Mouse (Mus musculus) neural tube, embryonic 15.5 days (tissue): Measurements from ENCODE around the gene Ulk1. TPM values are rescaled to one million over a fixed set of nuclear protein-coding genes. Genes with fewer than 3 reads are reported as not detected.

Source experiments
- ATAC-seq: fragments of 200-750 bp; cut with Nextera tagmentation; 2 replicates; pipeline ENCODE4 v1.8.0; 2017; ENCODE audit warnings: mild to moderate bottlenecking, moderate TSS enrichment, moderate library complexity; ENCODE audit not compliant: low FRiP score
- H3K27ac ChIP-seq: fragments of 300-500 bp; sonication (generic); replicated peaks from 2 replicates; pipeline ENCODE4 v1.5.1; 2015; ENCODE audit warnings: mild to moderate bottlenecking, inconsistent platforms
- H3K27me3 ChIP-seq: fragments of 300-500 bp; sonication (generic); replicated peaks from 2 replicates; pipeline ENCODE4 v1.6.1; 2015; ENCODE audit warnings: inconsistent platforms
- H3K36me3 ChIP-seq: fragments of 300-500 bp; sonication (generic); 2 replicates; pipeline ENCODE4 v1.6.1; 2015; ENCODE audit warnings: inconsistent platforms
- H3K4me1 ChIP-seq: fragments of 300-500 bp; sonication (generic); 2 replicates; pipeline ENCODE4 v1.6.1; 2015; ENCODE audit warnings: inconsistent platforms
- H3K4me2 ChIP-seq: fragments of 300-500 bp; sonication (generic); 2 replicates; pipeline ENCODE4 v1.6.1; 2015; ENCODE audit warnings: inconsistent platforms, mild to moderate bottlenecking, moderate library complexity
- H3K4me3 ChIP-seq: fragments of 300-500 bp; sonication (generic); replicated peaks from 2 replicates; pipeline ENCODE4 v1.5.1; 2015; ENCODE audit warnings: mild to moderate bottlenecking, inconsistent platforms
- H3K9ac ChIP-seq: fragments of 300-500 bp; sonication (generic); replicated peaks from 2 replicates; pipeline ENCODE4 v1.6.1; 2015; ENCODE audit warnings: mild to moderate bottlenecking, inconsistent platforms
- H3K9me3 ChIP-seq: fragments of 300-500 bp; sonication (generic); replicated peaks from 2 replicates; pipeline ENCODE4 v1.6.1; 2016; ENCODE audit warnings: inconsistent platforms
- WGBS: fragments of 180-500 bp; shearing (Covaris S2); methylation state at CpG from one replicate; pipeline ENCODE4 v1.1.7; 2015; ENCODE audit warnings: mixed read lengths; 5-methylcytosine and 5-hydroxymethylcytosine counted together
- polyA plus RNA-seq: library from polyadenylated mRNA; unstranded; fragments of >200 nt; fragmentation: Nextera tagmentation; extraction: Ambion mirVana; gene quantifications from 2 replicates; pipeline ENCODE4 v1.2.1, GENCODE M21; 2015

Ulk1 gene
- polyA plus RNA-seq, 1 experiment from 2014 or later = 27.0 TPM

GRCm38 (mm10) chr5:110831036-110831720 lies 21.3 kb upstream of the Ulk1 start:
- H3K4me1 ChIP-seq = peaks cover 1% of the 10 kb centered on the region; the same call in 1 of the 2 replicates
- no peak overlapping the region for H3K9ac ChIP-seq
- H3K4me2 ChIP-seq = no peak overlapping the region
- no peaks in the 10 kb centered on the region for H3K27me3 ChIP-seq
- 94% methylated on average over 5 of the region's 5 CpGs for WGBS
- no peak overlapping the region for H3K27ac ChIP-seq
- H3K9me3 ChIP-seq = no peaks in the 10 kb centered on the region
- H3K4me3 ChIP-seq = no peak overlapping the region
- no peak for ATAC-seq
- no peaks in the 10 kb centered on the region for H3K36me3 ChIP-seq

DNA sequence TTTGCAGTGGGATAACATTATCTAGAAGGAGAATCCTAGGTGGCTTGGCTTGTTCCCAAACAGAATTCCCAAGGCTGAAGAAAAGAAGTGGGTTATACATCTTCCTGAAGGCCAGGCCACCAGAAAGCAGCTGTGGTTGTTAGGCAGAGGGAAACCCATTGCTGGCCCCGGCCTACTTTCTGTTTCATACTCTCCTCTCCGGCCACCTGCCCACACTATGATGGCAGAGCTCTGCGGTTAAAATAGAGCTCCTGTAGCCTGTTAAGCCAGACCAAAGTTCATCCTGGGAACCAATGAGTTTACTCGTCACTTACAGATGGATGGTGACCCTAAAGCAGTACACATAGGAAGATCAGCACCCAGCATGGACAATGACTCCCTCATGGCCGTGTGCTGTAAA lies 17.7 kb upstream of the Ulk1 start:
- Histone ChIP-seq H3K4me2 (no peak overlapping the region), H3K36me3 (no peaks in the 10 kb centered on the region), H3K9me3 (no peaks in the 10 kb centered on the region), H3K4me3 (no peak overlapping the region), H3K27ac (no peak overlapping the region), H3K27me3 (no peaks in the 10 kb centered on the region), H3K4me1 (no peaks in the 10 kb centered on the region), H3K9ac (no peak overlapping the region)
- WGBS = 92% methylated on average over 5 of the region's 5 CpGs
- ATAC-seq = no peak

DNA sequence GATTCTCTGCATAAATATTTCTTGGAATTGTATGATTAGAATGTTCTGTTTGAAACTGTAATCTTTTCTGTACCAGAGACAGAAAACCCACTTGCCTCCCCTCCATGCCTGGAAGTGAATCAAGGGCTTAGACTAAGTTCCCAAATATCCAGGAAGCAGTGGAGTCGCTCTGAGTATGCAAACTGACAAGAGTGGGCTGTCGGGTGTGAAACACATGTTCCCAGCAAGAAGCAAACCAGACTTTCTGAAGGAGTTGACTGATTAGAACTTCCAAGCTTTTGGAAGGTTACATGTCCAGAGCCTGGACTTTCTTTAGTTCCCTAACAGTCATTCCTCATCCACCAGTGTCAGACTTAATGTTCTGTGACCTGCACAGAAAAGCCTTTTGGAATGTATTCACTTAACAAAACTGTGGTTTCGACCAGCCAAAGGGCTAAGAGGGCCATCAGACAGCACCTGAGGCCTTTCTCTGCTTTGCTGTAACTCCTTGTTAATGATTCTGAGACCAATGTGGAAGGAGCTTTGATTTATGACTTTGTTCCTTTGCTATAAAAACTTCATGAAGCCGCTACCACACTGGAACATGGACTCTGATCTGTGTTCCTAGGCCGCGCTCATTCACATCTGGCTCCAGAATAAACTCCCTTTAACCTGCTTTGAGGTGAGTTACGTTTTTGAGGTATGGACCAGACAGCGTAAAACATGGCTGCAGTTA lies 17.0 kb upstream of the Ulk1 start:
- no peaks in the 10 kb centered on the region for H3K27me3 ChIP-seq
- no peak overlapping the region for H3K4me3 ChIP-seq
- H3K4me2 ChIP-seq = no peak overlapping the region
- H3K9ac ChIP-seq = no peak overlapping the region
- no peaks in the 10 kb centered on the region for H3K4me1 ChIP-seq
- no peak for ATAC-seq
- H3K9me3 ChIP-seq = no peaks in the 10 kb centered on the region
- H3K27ac ChIP-seq = no peak overlapping the region
- H3K36me3 ChIP-seq = no peaks in the 10 kb centered on the region
- 85% methylated on average over 8 of the region's 8 CpGs for whole genome bisulfite sequencing

GRCm38 (mm10) chr5:110824421-110824820 lies 14.5 kb upstream of the Ulk1 start:
- no peak overlapping the region for H3K4me2 ChIP-seq
- 96% methylated on average over 4 of the region's 4 CpGs for WGBS
- no peak overlapping the region for H3K27ac ChIP-seq
- ATAC-seq = no peak
- no peaks in the 10 kb centered on the region for H3K4me1 ChIP-seq
- no peaks in the 10 kb centered on the region for H3K27me3 ChIP-seq
- no peak overlapping the region for H3K9ac ChIP-seq
- H3K4me3 ChIP-seq = no peak overlapping the region
- H3K9me3 ChIP-seq = no peaks in the 10 kb centered on the region
- no peaks in the 10 kb centered on the region for H3K36me3 ChIP-seq

DNA sequence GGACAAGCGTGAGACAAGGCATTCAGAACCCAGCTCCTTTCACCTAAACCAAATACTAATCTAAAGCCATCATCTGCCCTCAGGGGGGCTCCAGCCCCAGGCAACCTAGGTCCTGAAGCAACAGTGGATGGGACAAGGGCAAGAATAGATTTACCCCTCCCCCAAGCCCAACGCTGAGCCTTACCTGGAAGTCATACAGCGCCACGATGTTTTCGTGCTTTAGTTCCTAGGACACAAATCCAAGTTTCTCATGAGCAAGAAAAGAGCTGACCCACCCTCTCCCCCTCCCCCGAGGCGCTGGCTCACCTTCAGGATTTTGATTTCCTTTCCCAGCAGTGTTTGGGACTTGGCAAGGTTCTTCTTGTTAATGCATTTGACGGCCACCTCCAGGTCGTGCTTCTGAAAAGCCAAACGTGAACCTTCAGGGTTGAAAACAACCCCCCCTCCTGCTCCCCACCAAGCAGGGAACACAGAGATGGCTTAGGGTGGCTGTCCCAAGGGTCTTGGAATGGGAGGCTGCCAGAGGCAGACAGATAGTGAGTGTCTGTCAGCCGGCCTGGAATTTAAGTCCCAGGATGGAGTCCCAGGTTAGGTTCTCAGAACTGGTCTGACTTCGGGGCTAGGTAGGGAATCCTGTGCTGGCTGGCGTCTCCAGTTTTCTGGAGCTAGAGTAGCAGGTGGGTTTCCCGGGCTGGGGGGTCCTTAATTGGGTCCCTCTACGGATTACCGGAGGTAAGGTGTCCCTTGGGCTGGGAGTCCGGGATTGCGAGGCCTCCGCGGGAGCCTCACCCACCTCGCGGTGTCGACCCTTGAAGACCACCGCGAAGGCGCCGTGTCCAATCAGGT lies 853 bp downstream of the Ulk1 start:
- Histone ChIP-seq H3K27me3 (no peaks in the 10 kb centered on the region), H3K4me3 (peak overlapping the region; percentile 82), H3K9me3 (no peaks in the 10 kb centered on the region), H3K4me2 (peak overlapping the region; percentile 98), H3K4me1 (peaks cover 51% of the 10 kb centered on the region), H3K27ac (peak overlapping the region; percentile 81), H3K9ac (peak overlapping the region; percentile 79), H3K36me3 (peaks cover 6% of the 10 kb centered on the region; the same call in 1 of the 2 replicates)
- WGBS = 1% methylated on average over 27 of the region's 27 CpGs
- ATAC-seq = peak; percentile 6

GRCm38 (mm10) chr5:110808061-110808631 lies 1.8 kb downstream of the Ulk1 start:
- WGBS = 2% methylated on average over 14 of the region's 14 CpGs
- peak; percentile 29; the same call in 1 of the 2 replicates for ATAC-seq
- Histone ChIP-seq H3K27me3 (no peaks in the 10 kb centered on the region), H3K4me1 (peaks cover 51% of the 10 kb centered on the region), H3K27ac (peak overlapping the region; percentile 81), H3K4me3 (peak overlapping the region; percentile 82), H3K9me3 (no peaks in the 10 kb centered on the region), H3K36me3 (peaks cover 6% of the 10 kb centered on the region; the same call in 1 of the 2 replicates), H3K4me2 (peak overlapping the region; percentile 98), H3K9ac (peak overlapping the region; percentile 79)

- no peak for ATAC-seq
- Histone ChIP-seq H3K27ac (0 out of 2 replicates have a peak overlapping the region, but pooled peaks have one; percentile 81), H3K4me2 (peak overlapping the region; percentile 98), H3K4me3 (peak overlapping the region; percentile 82), H3K27me3 (no peaks in the 10 kb centered on the region), H3K9me3 (no peaks in the 10 kb centered on the region), H3K4me1 (peaks cover 51% of the 10 kb centered on the region), H3K9ac (peak overlapping the region; percentile 79; the same call in 1 of the 2 replicates), H3K36me3 (peaks cover 6% of the 10 kb centered on the region; the same call in 1 of the 2 replicates)
- WGBS = 92% methylated on average over 4 of the region's 4 CpGs
These were observed 2.4 kb downstream of the Ulk1 start for GRCm38 (mm10) chr5:110807453-110807852.

GRCm38 (mm10) chr5:110806676-110807075 lies 3.2 kb downstream of the Ulk1 start:
- H3K4me1 ChIP-seq = peaks cover 53% of the 10 kb centered on the region
- H3K27ac ChIP-seq = no peak overlapping the region
- H3K36me3 ChIP-seq = peaks cover 6% of the 10 kb centered on the region; the same call in 1 of the 2 replicates
- 0 out of 2 replicates have a peak overlapping the region, but pooled peaks have one; percentile 7 for H3K9ac ChIP-seq
- no peaks in the 10 kb centered on the region for H3K9me3 ChIP-seq
- H3K27me3 ChIP-seq = no peaks in the 10 kb centered on the region
- H3K4me2 ChIP-seq = peak overlapping the region; percentile 98; the same call in 1 of the 2 replicates
- ATAC-seq = no peak
- no peak overlapping the region for H3K4me3 ChIP-seq
- WGBS = 88% methylated on average over 1 of the region's 1 CpGs

- peak overlapping the region; percentile 2; the same call in 1 of the 2 replicates for H3K4me2 ChIP-seq
- peaks cover 6% of the 10 kb centered on the region; the same call in 1 of the 2 replicates for H3K36me3 ChIP-seq
- WGBS = 88% methylated on average over 4 of the region's 4 CpGs
- no peak overlapping the region for H3K27ac ChIP-seq
- no peaks in the 10 kb centered on the region for H3K9me3 ChIP-seq
- H3K9ac ChIP-seq = no peak overlapping the region
- peaks cover 58% of the 10 kb centered on the region for H3K4me1 ChIP-seq
- no peak for ATAC-seq
- H3K4me3 ChIP-seq = no peak overlapping the region
- H3K27me3 ChIP-seq = no peaks in the 10 kb centered on the region
These were observed 3.7 kb downstream of the Ulk1 start for GRCm38 (mm10) chr5:110806154-110806553.

DNA sequence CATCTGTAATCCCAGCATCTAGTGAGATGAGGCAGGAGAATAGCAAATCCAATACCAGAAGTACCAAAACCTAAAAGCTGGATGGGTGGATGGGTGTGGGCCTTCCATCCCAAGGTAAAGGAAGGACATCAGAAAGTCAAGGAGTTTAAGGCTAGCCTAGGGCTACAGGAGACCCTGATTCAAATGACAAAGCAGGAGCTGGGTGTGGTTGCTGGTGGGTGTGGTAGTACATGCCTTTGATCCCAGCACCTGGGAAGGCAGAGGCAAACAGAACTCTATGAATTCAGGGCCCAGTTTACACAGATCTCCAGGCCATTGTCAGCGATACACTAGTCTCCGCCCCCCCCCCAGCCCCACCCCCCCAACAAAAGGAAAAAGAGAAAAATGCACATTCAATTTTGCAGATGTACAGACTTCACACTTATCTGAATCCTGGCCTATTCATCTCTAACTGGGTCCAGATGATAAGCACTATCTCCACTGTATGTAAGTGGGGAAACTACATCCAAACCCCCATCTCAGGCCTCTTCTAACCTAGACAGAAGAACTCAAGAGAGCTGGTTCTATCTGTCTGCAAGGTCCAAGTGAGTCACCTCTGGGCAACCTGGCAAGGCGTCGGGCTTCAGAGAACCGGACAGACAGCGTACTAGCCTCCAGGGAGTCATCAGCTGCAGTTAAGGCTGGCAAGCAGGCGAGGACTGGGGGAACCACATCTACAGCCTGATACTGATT lies 5.7 kb downstream of the Ulk1 start:
- no peak for ATAC-seq
- peaks cover 6% of the 10 kb centered on the region for H3K36me3 ChIP-seq
- H3K9ac ChIP-seq = no peak overlapping the region
- no peak overlapping the region for H3K27ac ChIP-seq
- no peaks in the 10 kb centered on the region for H3K27me3 ChIP-seq
- H3K4me1 ChIP-seq = peaks cover 58% of the 10 kb centered on the region
- H3K4me2 ChIP-seq = no peak overlapping the region
- H3K9me3 ChIP-seq = no peaks in the 10 kb centered on the region
- WGBS = 64% methylated on average over 7 of the region's 7 CpGs
- H3K4me3 ChIP-seq = no peak overlapping the region
